Mouse (Mus musculus) megakaryocyte, embryonic 14.5 days (primary cell): ENCODE data around the gene 4930562C15Rik. TPM values are rescaled to one million over a fixed set of nuclear protein-coding genes. Genes with fewer than 3 reads are reported as not detected.
"Not testable (repeated sequence)": the region's sequence is repeated elsewhere in the genome, so short reads cannot be mapped to it uniquely, and the experiment has no call there.

Experiments used
- H3K27me3 ChIP-seq: replicated peaks from 2 replicates; pipeline ENCODE3; 2012; ENCODE audit warnings: inconsistent platforms
- H3K36me3 ChIP-seq: replicated peaks from 2 replicates; pipeline ENCODE3; 2012; ENCODE audit warnings: low read length, inconsistent platforms, mixed read lengths
- H3K4me1 ChIP-seq: 2 replicates; pipeline ENCODE4 v1.6.1; 2012; ENCODE audit warnings: inconsistent platforms
- H3K4me3 ChIP-seq: replicated peaks from 2 replicates; pipeline ENCODE3; 2012; ENCODE audit warnings: moderate library complexity, mild to moderate bottlenecking, inconsistent platforms
- H3K9me3 ChIP-seq: 2 replicates; pipeline ENCODE4 v1.6.1; 2012; ENCODE audit warnings: inconsistent platforms
- FLI1 ChIP-seq: IDR thresholded peaks from 2 replicates; pipeline ENCODE4 v1.6.1; 2012; ENCODE audit warnings: low read length, inconsistent platforms, mixed read lengths
- GATA1 ChIP-seq: IDR thresholded peaks from 3 replicates; pipeline ENCODE4 v1.6.1; 2012; ENCODE audit warnings: mixed read lengths, low read length, inconsistent platforms, borderline replicate concordance
- polyA plus RNA-seq: library from polyadenylated mRNA; stranded (reverse); fragments of >175 nt; gene quantifications from 2 replicates; pipeline ENCODE4 v1.2.3, GENCODE M21; 2012; ENCODE audit warnings: low replicate concordance; ENCODE audit not compliant: insufficient read depth

4930562C15Rik gene
- polyA plus RNA-seq = not detected in 2 replicates

DNA sequence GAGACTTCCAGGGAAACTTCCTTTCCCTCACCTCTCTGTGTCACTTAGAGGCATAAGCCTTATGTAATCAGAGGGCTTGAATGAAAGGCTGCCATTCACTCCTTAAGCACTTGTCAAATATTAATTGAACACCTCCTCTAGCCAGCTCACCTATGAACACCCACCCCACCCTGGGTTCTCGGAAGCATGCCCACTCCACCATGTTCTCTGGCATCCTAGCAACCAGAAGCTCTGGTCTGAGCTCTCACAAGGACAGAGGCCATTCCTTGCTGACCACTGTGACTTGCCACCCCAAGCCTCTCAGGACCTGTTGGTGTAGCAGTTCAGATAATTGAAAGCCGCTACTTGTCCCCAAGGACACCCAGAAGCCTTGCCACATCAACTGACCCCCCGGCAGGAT, at the start of gene 4930562C15Rik:
Gene 4930562C15Rik, plus strand, starts transcription at position 226 of the 400 bp plus-strand sequence.
- H3K27me3 ChIP-seq = peaks cover 20% of the 10 kb centered on the region
- no peaks in the 10 kb centered on the region for H3K36me3 ChIP-seq
- H3K9me3 ChIP-seq = no peaks in the 10 kb centered on the region
- H3K4me1 ChIP-seq = peaks cover 5% of the 10 kb centered on the region; the same call in 1 of the 2 replicates
- H3K4me3 ChIP-seq = no peak within 1 kb of the TSS
- TF ChIP-seq GATA1 (no peak), FLI1 (no peak)

- Histone ChIP-seq H3K4me1 (peaks cover 45% of the 10 kb centered on the region), H3K4me3 (no peak overlapping the region), H3K9me3 (no peaks in the 10 kb centered on the region), H3K27me3 (no peaks in the 10 kb centered on the region), H3K36me3 (peaks cover 18% of the 10 kb centered on the region)
- TF ChIP-seq FLI1 (no peak), GATA1 (no peak)
Observed at GRCm38 (mm10) chr16:4785706-4786105, 49.5 kb upstream of the 4930562C15Rik start.

DNA sequence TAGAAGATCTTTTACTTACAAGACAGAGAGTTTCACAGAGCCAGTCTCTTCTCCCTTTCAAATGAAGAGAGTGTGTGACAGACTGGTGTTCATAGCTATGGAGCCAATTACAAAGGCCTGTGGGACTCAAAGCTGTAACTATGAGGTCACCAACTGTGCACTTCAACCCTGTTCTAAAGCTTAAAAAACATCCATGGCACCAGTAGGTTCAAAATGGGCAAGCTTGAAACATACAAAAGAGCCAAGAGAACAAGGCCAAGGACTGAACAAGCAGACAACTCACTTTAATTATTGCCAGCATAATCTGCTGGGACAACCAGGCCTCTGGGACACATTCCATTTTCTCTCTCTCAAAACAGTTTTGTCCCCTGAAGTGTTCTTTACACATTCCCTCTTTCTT, 47.0 kb upstream of the 4930562C15Rik start:
- no peaks in the 10 kb centered on the region for H3K9me3 ChIP-seq

GRCm38 (mm10) chr16:4789311-4789768, 45.9 kb upstream of the 4930562C15Rik start:
- Histone ChIP-seq H3K4me3 (peak overlapping the region; percentile 98), H3K36me3 (peaks cover 7% of the 10 kb centered on the region), H3K27me3 (no peaks in the 10 kb centered on the region), H3K9me3 (no peaks in the 10 kb centered on the region), H3K4me1 (peaks cover 37% of the 10 kb centered on the region)
- TF ChIP-seq FLI1 (no peak), GATA1 (no peak)

More for the DNA sequence above, 47.0 kb upstream of the 4930562C15Rik start:
- peaks cover 43% of the 10 kb centered on the region for H3K4me1 ChIP-seq
- no peak overlapping the region for H3K4me3 ChIP-seq
- TF ChIP-seq FLI1 = no peak
- TF ChIP-seq GATA1 = no peak
- peaks cover 17% of the 10 kb centered on the region for H3K36me3 ChIP-seq
- no peaks in the 10 kb centered on the region for H3K27me3 ChIP-seq

- no peak for TF ChIP-seq GATA1
- no peak for TF ChIP-seq FLI1
- peaks cover 7% of the 10 kb centered on the region for H3K36me3 ChIP-seq
- peak within 1 kb of the TSS; percentile 98 for H3K4me3 ChIP-seq
- H3K9me3 ChIP-seq = no peaks in the 10 kb centered on the region
- H3K4me1 ChIP-seq = peaks cover 35% of the 10 kb centered on the region
- H3K27me3 ChIP-seq = no peaks in the 10 kb centered on the region
Observed at GRCm38 (mm10) chr16:4789810-4790559, 45.2 kb upstream of the 4930562C15Rik start, which contains the start of gene Cdip1. Gene Cdip1 (minus strand): TSS chr16:4790292.

GRCm38 (mm10) chr16:4791332-4791731, 43.9 kb upstream of the 4930562C15Rik start:
- Histone ChIP-seq H3K4me3 (no peak overlapping the region), H3K27me3 (no peaks in the 10 kb centered on the region), H3K36me3 (peaks cover 4% of the 10 kb centered on the region), H3K9me3 (no peaks in the 10 kb centered on the region), H3K4me1 (peaks cover 32% of the 10 kb centered on the region)
- TF ChIP-seq GATA1 (no peak), FLI1 (no peak)

DNA sequence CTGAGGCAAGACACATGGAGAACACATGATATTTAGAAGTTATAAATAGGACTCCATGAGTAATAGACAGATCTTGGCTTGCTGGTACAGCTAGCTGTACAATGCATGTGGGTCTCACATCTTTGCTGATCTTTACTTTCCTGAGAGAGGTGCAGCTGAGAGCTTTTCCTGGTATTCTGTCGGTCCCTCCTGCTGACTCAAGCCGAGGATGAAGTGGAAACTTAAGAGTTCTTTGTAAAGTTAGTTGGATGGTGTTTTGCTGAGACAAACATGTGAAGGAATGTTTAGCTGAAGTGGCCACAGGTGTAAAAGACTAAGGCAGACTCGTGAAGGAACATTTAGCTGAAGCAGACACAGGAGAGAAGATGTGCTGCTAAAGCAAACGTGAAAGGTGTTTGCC, 38.6 kb upstream of the 4930562C15Rik start:
- TF ChIP-seq GATA1 (no peak), FLI1 (no peak)

GRCm38 (mm10) chr16:4818349-4818748, 16.9 kb upstream of the 4930562C15Rik start:
- no peaks in the 10 kb centered on the region for H3K36me3 ChIP-seq
- H3K9me3 ChIP-seq = peaks cover 57% of the 10 kb centered on the region
- H3K4me1 ChIP-seq = peaks cover 11% of the 10 kb centered on the region
- TF ChIP-seq GATA1 = no peak
- TF ChIP-seq FLI1 = no peak
- no peak overlapping the region for H3K4me3 ChIP-seq
- H3K27me3 ChIP-seq = no peaks in the 10 kb centered on the region

More for the DNA sequence above, 38.6 kb upstream of the 4930562C15Rik start:
- H3K4me3 ChIP-seq = no peak overlapping the region
- H3K9me3 ChIP-seq = 0 out of 2 replicates have a peak, but pooled peaks cover 19% of the 10 kb centered on the region
- H3K27me3 ChIP-seq = no peaks in the 10 kb centered on the region
- H3K4me1 ChIP-seq = no peaks in the 10 kb centered on the region
- no peaks in the 10 kb centered on the region for H3K36me3 ChIP-seq

GRCm38 (mm10) chr16:4824466-4824865, 10.8 kb upstream of the 4930562C15Rik start:
- H3K9me3 ChIP-seq = peaks cover 30% of the 10 kb centered on the region
- not testable (repeated sequence) for H3K4me3 ChIP-seq, H3K36me3 ChIP-seq, H3K4me1 ChIP-seq, H3K27me3 ChIP-seq

DNA sequence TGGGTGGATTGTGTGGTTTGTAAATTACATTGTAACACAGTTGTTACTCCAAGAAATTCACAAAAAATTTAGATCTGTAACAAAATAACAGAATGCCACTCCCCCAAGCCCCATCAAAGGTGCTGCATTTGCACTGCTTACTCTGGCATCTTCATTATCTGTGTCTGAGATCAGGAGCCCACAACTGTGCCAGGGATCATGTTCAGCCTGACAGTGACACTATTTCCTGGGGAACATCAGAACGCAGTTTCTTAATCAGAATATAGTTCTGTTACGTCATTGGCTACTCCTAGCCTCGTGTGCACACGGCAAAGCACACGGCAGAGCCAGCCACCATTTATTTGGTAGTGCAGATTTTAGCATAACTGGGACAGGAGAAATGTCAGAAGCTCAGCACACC, 7.6 kb upstream of the 4930562C15Rik start:
- TF ChIP-seq FLI1 (no peak), GATA1 (no peak)
- Histone ChIP-seq H3K9me3 (peaks cover 5% of the 10 kb centered on the region; the same call in 1 of the 2 replicates), H3K36me3 (no peaks in the 10 kb centered on the region), H3K4me3 (no peak overlapping the region), H3K27me3 (peaks cover 5% of the 10 kb centered on the region), H3K4me1 (peaks cover 5% of the 10 kb centered on the region; the same call in 1 of the 2 replicates)
